Mouse (Mus musculus) left cerebral cortex, adult 8-10 months (tissue): Measurements from ENCODE around the gene Thoc6. TPM values are rescaled to one million over a fixed set of nuclear protein-coding genes. Genes with fewer than 3 reads are reported as not detected.
A peak's percentile ranks its signal among the peaks of the same experiment; 100 is the strongest.

Source experiments
- DNase-seq, 2 experiments: peaks; one replicate each; pipeline ENCODE4 v3.0.0; 2022; ENCODE audit warnings: low spot score in 2 of 2
- total RNA-seq, 4 experiments: library from RNA; stranded (reverse); gene quantifications; 2 replicates each; pipeline ENCODE4 v1.2.4; 2022

Thoc6 gene
- 1 to 10 TPM; 5.9 to 8.2 (median 6.9) TPM for total RNA-seq

DNA sequence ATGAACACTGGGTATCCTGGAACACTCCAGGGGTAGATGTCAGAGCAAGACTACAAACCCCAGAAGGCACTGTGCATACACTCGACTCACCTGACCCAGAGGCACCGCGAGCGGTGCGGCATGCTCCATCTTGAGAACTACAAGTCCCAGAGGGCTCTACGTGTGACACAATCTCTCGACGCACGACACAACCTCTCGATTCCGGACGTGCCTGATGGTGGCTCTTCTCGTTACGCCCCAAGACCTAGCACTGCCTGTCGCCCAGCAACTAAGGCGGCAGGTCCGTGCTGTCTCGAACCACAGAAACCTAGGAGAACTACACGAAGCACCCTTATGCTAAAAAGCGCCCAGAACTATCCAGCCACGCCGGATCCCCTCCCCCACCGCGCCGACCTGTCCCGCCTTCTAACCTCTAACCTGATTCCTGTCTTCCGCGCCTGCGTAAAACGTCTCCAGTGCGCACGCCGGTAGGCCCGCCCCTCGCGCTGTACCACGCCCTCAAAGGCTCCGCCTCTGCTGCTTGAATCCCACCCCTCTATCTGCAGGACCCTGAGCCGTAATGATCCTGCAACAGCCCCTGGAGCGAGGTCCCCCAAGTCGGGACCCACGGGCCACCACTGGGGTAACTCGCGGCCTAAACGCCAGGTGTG is at the start of gene Thoc6, which contains the start of gene Hcfc1r1:
Gene Thoc6, minus strand, starts transcription at position 459 of the 650 bp plus-strand sequence.
Gene Hcfc1r1, plus strand, starts transcription at position 173 of the 650 bp plus-strand sequence.
- DNase-seq: peak; percentile 95 to 97

DNA sequence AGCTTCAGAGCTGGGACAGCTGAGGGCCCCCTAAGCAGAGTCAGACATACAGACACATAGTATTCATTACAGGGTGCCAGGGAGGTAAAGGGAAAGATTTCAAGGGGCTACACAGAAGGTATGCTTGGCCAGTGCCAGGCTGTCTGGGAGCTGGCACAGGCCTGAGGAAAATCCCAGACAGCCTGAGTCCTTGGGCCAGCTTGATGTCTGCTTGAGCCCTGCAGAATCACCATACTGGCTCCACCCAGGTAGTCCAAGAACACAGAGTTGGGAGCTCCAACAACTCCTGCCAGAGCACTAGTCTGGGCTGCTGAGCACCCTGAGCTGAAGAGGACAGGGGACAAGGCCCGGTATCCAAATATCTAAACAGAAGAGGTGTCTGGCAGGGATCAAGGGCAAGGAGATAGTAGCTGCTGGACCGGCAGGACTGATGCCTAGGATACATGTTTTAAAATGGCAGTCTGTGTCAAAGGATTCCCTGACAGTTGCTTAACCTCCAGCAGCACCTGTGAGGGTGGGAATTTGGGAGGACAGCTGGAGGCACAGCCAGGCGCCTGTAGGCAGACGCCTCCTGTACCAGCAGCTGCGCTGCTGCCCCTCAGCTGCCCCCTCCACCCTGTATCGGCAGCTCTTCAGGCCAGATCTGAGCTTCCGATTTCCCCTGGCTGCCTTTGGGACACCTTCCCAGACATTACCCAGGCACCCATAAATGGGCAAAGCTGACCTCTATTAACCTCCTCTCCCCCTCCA is 48.9 kb upstream of the Thoc6 start, which contains the start of gene 1520401A03Rik:
Gene 1520401A03Rik, minus strand, starts transcription at position 408 of the 750 bp plus-strand sequence.
- no peak for DNase-seq

DNA sequence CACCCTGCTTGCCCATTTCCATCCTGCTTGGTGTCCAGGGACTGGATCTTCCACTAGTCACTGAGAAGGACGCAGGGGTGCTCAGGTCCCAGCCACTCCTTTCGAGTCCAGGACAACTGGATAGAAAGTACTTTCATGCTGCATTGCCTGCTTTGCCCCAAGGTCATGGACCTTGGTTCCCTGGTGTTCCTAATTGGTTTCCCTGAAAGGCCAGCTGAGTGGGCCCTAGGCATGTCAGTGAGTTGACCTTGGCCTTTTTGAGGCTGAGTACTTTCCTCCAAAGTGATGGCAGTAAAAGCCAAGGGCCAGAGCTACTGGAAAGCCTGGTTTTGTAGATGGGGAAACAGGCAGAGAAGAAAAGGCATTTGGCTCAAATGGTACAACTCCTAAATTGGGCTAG is 48.2 kb upstream of the Thoc6 start:
- DNase-seq: no peak

DNA sequence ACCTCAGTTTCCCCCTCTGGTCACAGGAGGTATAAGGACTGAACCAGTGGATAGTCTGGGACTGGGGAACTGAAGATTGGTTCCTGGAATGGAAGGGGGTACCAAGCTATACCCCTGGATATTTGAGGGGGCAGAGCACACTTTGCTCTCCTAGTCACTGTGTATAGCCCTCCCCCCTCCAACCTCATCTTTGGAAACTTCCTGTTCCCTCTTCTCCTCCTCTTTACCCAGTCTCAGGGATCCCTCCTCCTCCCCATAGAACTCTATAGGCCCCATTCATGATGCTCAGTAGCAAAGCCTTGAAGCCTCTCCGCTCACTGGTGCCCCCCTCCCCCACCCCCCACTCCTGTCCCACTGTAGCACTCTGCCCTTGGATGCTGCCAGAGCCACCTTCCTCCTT is 45.8 kb upstream of the Thoc6 start:
- no peak for DNase-seq

DNA sequence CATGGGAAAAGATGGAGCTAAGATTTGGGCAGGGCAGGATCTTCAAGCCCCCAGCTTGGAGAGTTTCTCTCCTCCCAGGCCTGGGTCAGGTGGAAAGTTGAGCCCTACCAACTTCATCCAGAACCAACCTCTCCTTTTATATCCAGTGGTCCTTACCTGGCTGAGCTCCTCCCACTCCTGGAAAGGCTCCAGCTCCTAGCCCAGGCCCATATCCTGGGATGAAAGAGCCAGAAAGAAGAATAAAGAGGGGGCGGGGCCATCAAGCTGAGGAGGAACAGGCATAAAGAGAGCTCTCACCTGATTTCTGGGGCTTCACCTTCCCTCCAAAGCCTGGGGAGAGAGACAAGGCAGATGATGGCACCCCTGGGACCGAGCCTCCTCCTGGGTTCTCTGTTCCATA is 43.3 kb upstream of the Thoc6 start:
- no peak for DNase-seq

DNA sequence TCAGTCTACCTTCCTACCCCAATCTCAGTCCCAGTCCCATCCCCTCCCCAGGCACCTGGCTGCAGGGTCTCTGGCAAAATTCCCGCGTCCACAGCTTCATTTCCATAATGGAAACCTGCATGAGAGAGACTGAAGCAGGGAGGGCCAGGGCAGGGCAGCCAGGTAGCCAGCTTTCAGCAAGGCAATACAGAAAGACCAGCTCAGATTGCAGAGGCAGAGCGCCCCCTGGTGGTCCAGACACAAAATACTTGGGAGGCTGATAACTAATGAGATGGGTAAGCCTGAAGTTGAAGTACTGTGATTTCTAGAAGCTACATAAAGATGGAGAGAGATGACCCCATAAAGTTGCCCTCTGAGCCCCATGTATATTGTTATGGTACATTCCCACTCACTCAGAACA is 32.5 kb upstream of the Thoc6 start:
- peak; percentile 46 to 50 for DNase-seq

DNA sequence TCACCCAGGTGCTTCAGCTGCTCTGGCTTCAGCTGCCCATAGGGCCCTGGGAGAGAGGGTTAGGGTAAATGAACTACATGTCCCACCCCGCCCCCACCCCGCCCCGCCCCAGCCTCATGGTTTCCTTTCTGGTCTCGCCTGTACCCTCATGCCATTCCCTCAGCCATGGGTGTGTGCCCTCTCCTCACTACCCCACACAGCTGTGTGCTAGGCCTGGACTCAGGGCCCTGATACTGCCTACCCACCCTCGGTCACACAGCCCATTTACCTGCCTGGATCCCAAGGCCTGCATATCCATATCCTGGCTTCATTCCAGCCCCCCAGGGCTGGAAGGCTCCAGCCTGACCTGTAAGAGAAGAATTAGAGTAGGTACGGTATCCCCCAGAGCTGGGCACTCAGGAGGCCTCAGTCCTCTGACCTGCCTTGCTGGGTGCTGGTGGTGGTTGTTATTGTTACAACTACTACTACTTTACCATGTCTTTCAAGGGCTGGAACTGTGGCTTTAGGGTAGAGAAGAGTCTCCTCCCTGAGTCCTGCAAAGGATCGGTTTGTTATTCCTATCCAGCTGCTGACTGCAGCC is 31.9 kb upstream of the Thoc6 start:
- no peak for DNase-seq

DNA sequence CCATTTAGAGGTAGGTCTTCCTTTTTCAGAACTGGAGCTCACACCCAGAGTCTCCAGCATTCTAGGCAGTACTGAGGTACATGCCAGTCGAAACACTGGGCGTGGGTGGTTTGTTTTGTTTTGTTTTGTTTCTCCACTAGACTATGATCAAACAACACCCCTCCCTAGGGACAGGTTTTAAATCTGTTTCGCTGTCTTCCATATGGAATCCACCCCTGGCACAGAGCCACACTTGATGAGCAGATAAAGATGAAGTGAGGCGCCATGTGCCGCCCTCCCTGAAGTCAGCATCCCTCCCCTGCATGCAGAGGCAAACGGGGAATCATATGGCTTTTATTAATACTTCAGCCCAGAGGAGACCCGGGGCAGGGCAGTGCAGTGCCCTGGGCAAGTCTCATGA is 31.1 kb upstream of the Thoc6 start:
- DNase-seq: no peak

DNA sequence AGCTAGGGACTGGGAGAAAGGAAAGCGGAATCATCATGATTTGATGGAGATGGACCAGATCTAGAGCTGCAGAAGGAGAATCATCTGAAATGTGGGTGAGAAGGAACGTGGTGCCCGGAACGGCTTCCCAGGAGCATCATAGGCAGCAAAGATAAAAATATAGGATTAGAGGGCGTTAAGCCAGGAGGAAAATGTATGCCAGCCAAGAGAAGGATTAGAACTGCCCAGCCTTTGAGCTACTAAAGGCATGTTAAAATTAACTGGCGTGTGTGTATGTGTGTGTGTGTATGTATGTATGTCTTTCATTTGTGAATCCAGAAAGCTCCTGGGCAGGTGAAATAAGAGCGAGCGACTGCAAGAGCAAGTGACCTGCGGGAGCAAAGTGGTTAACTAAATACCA is 29.6 kb upstream of the Thoc6 start:
- no peak for DNase-seq

DNA sequence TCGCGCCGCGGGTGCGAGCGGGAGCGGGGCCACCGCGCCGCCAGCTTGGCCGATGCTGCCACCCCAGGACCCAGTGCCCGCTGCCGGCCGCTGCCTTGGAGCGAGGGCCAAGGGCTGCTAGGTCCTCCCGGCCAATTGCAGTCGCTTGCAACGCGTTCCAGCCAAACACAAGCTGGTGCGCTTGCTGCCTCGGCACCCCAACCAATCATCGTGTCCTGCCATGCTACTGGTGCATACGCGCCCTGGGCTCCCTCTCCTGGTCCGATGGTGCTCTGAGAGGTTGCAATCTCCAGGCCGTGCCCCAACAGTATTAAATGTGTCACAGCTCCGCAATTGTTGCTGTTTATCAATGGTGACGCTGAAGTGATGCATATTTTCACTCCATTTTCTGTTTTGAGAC is 26.4 kb upstream of the Thoc6 start:
- DNase-seq: peak; percentile 75 to 91

DNA sequence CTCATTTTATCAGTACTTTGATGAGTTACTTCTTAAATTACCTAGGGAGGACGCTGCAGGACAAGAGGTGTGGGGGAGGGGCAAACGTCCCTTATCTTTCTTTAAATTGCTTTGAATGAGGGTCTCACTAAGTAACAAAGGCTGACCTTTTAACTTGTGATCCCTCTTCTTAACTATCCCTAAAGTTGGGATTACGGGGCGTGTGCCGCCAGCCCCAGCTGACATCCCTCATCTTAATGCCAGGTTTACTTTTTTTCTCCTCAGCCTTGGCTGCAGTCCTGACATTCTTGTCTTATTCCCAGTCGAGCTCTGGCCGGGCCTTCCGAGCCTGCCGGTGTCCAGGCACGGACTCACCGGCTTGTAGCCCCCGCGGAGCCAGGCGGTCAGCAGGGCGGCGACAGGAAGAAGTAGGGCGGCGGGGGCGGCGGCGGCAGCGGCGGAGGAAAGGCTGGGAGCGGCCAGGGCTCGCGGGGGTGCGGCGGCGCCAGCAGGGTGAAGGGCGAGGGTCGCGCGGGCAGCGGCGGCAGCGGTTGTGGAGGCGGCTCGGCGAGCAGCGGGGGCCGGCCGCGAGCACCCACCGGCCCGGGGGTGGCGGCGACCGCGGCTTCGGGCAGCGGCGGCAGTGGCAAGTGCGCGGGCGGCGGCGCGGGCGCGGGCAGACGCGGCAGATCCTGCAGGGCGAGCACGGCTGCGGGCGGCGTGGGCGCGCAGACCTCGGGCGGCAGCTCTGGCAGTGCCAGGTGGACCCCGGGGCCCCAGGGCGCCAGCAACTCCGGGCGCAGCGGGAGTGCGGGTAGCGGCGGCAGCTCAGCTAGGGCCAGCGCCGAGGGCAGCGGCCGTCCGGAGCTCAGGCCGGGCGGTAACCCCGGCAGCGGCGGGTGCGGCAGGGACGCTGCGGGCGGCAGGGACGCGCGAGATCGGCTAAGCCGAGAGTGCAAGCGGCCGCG is 25.7 kb upstream of the Thoc6 start:
- no peak for DNase-seq

DNA sequence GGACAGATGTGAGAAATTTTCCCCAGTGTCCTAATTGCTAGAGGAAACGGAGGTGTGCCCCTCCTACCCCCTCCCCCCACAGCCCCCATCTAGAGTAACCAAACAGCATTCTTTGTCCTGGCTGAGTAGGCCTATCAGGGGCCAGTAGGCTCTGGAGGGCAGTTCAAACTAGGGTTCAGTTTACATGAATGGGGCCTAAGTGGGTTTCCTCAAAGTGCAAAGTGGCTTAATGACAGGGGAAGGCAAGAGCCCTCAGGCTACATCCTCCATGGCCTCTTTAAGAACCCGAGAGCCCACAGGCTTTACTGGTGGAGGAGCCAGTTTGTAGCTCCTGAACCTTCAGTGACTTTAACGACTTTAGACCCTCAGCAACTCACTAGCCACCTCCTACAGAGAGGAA is 22.1 kb upstream of the Thoc6 start:
- DNase-seq: no peak

DNA sequence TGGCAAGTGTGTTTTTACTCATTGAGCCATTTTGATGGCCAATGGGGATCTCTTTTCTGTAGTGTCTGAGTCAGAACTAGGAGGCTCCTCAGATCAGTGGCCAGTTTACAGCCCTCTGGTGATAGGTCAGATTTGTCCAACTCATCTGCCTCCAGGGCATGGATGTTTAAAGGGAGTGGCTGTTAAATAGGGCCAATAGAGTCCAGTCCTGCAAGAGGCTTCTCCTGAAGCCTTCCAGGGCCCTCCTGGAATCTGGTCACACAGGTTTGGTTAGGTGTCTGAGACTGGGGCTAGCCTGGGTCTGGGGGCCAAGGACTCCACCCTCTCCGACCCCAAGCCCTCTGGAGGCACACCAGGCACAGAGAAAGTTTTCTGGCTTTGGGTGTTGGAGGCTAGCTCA is 20.8 kb upstream of the Thoc6 start:
- DNase-seq: no peak

DNA sequence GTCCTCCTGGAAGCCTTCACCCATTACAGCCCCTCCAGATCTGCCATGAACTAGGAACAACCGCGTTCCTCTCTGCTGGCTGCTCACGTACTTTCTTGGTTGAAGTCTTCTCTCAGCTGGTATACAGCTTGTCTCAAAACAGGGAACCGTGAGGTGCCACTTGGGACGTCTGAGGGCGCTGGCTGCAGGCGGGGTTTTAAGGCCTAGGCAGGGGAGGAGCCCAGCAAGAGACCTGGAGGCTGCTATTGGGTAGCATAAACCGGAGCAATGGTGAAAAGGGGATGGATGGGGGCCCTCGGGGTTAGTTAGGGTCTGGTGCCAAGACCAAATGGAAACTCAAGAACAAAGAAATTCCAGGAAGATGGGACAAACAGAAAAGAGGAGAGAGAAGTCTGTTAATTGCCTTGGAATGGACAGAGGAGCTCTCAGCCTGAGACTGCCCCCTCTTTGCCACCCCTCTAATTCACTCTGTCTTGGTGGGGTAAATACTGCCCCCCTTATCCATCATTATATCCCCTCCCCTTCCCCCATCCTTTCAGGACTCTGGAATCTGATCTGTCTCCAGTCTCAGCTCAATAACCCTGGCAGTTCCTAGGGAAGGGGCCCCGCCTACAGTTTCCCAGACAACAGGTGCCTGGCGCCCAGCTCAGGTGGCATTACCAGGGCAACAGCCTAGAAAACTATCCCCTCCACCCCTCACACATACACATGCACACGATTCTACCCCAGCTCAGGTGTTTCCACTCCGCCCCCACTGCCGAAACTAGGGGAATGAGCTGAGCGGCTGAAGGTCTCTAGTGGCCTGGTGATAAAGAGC is 10.4 kb upstream of the Thoc6 start, which contains the start of gene Cldn9:
Gene Cldn9, minus strand, starts transcription at position 171 of the 817 bp plus-strand sequence.
- no peak for DNase-seq

DNA sequence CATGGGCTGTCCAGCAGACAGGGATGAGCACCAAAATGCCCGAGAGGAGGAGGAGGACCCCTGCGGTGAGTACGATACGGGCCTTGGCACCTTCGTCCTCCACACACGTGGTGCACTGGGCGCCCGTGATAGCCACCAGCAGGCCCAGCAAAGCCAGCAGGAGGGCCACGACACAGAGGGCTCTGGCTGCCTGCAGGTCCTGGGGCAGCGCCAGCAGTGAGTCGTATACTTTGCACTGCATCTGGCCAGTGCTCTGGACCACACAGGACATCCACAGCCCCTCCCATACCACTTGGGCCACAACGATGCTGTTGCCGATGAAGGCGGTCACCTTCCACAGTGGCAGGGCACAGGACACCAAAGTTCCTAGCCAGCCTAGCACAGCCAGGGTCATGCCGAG is 9.5 kb upstream of the Thoc6 start:
- no peak for DNase-seq

DNA sequence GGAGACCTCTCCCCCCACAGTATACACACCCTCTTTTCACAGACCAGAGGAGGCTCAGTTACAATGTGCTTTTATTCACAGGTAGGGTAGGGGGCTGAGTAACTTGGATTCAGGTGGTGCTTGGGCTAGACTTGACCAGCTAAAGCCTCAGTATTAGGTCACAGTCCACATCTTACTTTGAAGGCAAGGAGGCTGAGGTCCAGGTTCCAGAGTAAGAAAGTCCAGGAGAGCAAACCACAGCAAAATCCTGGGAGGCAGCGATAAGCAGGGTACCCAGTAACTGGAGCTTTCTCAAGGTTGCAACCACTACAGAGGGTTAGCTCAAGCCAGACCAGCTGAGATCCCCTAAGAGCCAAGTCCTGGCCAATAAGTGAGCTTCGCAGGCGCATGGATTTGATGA is 8.8 kb upstream of the Thoc6 start:
- DNase-seq: no peak

DNA sequence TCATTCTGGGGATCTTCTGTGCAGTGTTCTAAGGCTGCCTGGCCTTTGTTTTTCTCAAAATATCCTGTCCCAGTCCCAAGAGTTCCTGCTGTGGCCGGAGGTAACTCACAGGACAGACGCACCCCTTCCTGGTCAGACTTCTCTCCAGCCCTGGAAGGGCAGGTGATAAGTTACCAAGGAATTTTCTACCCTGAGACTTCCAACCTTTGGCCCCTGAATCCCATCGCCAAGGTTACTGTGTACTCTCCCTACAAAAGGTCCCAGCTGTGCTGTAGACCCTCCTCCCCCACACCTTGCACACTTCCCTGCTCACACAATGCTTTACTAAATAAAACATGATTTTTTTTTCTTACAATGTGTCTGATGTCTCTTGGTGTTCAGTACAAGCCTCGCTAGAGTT is 8.4 kb upstream of the Thoc6 start:
- DNase-seq: no peak

DNA sequence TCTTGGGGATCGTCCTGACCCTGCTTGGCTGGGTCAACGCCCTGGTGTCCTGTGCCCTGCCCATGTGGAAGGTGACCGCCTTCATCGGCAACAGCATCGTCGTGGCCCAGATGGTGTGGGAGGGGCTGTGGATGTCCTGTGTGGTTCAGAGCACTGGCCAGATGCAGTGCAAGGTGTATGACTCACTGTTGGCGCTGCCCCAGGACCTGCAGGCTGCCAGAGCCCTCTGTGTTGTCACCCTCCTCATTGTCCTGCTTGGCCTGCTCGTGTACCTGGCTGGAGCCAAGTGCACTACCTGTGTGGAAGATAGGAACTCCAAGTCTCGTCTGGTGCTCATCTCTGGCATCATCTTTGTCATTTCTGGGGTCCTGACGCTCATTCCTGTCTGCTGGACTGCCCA is 7.4 kb upstream of the Thoc6 start:
- DNase-seq: no peak

DNA sequence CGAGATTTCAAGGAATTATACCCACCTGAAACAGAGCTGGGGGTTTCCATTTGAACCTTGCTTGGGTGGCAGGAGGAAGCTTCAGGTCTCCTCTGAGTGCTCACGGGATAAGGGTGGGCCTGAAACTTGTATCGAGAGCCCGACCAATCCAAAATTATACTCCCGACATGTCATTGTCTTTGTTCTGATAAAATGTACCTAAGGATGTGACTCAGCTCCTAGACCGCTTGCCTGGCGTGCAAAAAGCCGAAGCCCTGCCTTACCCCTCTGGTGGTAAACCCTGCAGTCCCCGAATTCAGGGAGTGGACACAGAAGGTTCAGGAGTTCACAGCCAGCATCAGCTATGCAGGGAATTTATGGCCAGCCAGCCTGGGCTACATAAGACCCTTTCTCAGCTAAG is 6.7 kb upstream of the Thoc6 start:
- DNase-seq: no peak

DNA sequence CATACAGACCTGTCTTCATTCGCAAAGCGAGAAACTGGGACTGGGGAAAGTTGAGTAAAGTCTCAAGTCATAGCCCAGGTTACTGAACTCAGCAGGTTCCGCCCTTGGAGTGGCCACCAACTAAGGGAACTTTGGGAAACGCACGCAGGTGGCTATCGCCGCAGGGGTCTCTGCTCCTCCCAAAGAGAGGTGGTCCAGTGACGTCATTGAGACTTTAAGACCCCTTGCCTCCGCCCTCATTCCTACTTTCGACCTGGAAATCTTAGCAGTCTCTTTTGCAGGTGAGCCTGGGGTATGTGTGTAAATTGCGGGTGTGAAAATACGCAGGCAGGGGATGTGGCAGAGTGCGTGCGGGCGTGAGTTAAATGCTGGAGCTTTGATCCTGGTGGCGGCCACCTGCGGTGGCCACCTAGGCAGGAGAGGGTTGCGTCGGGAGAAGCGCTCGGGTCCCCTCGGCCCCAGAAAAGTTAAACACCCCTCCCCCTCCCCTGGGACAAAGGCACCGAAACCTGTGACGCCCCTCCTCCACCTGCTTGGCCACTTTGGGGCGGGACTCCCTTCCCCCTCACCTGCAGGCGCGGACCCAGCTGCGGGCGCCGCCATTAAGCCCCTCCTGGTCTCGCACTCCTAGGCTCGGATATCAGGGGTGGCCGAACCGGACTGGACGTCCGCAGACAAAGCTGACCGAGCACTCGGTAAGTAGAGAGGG is 5.6 kb upstream of the Thoc6 start, which contains the start of gene Cldn6:
Gene Cldn6, plus strand, starts transcription at position 123 of the 709 bp plus-strand sequence.
- no peak for DNase-seq
